Mouse (Mus musculus) embryo, embryonic 9.5 days (tissue): ENCODE data around the gene Cpeb3.
"Not testable (repeated sequence)": the region's sequence is repeated elsewhere in the genome, so short reads cannot be mapped to it uniquely, and the experiment has no call there.

ENCODE experiments used
- DNase-seq: peaks from one replicate; pipeline ENCODE4 v3.0.0-alpha.2; 2017; ENCODE audit errors: extremely low spot score

The Cpeb3 gene

GRCm38 (mm10) chr19:37208176-37208755 is at the start of gene Cpeb3:
Gene Cpeb3, minus strand, starts transcription at chr19:37208601.
- DNase-seq, result peak; percentile 61

GRCm38 (mm10) chr19:37255321-37255720 is 46.9 kb upstream of the Cpeb3 start:
- no peak for DNase-seq

- no peak for DNase-seq
These were observed 43.7 kb upstream of the Cpeb3 start for GRCm38 (mm10) chr19:37252104-37252503.

GRCm38 (mm10) chr19:37248199-37248598 is 39.8 kb upstream of the Cpeb3 start:
- no peak for DNase-seq

GRCm38 (mm10) chr19:37246859-37247258 is 38.5 kb upstream of the Cpeb3 start:
- no peak for DNase-seq

- DNase-seq, result no peak
These were observed 34.3 kb upstream of the Cpeb3 start for GRCm38 (mm10) chr19:37242707-37243106.

- DNase-seq, result no peak
These were observed 32.8 kb upstream of the Cpeb3 start for GRCm38 (mm10) chr19:37241201-37241600.

GRCm38 (mm10) chr19:37239096-37239495 is 30.7 kb upstream of the Cpeb3 start:
- peak; percentile 21 for DNase-seq

- no peak for DNase-seq
These were observed 30.2 kb upstream of the Cpeb3 start for GRCm38 (mm10) chr19:37238651-37239050.

GRCm38 (mm10) chr19:37237712-37238437 is 29.5 kb upstream of the Cpeb3 start:
- peak; percentile 17 for DNase-seq

GRCm38 (mm10) chr19:37237306-37237705 is 28.9 kb upstream of the Cpeb3 start:
- DNase-seq, result no peak

GRCm38 (mm10) chr19:37235818-37236217 is 27.4 kb upstream of the Cpeb3 start:
- no peak for DNase-seq

- peak; percentile 47 for DNase-seq
These were observed 25.4 kb upstream of the Cpeb3 start for GRCm38 (mm10) chr19:37233561-37234539.

- not testable (repeated sequence) for DNase-seq
These were observed 24.2 kb upstream of the Cpeb3 start for GRCm38 (mm10) chr19:37232598-37232997.

- DNase-seq, result no peak
These were observed 16.9 kb upstream of the Cpeb3 start for GRCm38 (mm10) chr19:37225197-37225862.

GRCm38 (mm10) chr19:37214711-37215110 is 6.3 kb upstream of the Cpeb3 start:
- DNase-seq, result no peak

- DNase-seq, result no peak
These were observed 3.0 kb upstream of the Cpeb3 start for GRCm38 (mm10) chr19:37211416-37211815.

- no peak for DNase-seq
These were observed 2.1 kb upstream of the Cpeb3 start for GRCm38 (mm10) chr19:37210457-37210856.

GRCm38 (mm10) chr19:37209467-37210128 is 1.2 kb upstream of the Cpeb3 start:
- no peak for DNase-seq

GRCm38 (mm10) chr19:37208986-37209385 is 585 bp upstream of the Cpeb3 start:
- no peak for DNase-seq
